Mouse (Mus musculus) thymus, adult 2 months (tissue): ENCODE results near the gene Bend7.

ENCODE experiments used
- CTCF ChIP-seq: fragments of 200-500 bp; IDR thresholded peaks from 2 replicates; pipeline ENCODE4 v1.5.1; 2012; ENCODE audit warnings: mild to moderate bottlenecking, control low read depth, low read length, moderate library complexity, borderline replicate concordance; ENCODE audit not compliant: control insufficient read depth, poor library complexity, insufficient read depth; ENCODE audit errors: extremely low read depth
- POLR2A ChIP-seq: fragments of 200-500 bp; IDR thresholded peaks from 2 replicates; pipeline ENCODE4 v1.6.1; 2012; ENCODE audit warnings: mild to moderate bottlenecking, low read length, control low read depth, moderate library complexity; ENCODE audit not compliant: control insufficient read depth, poor library complexity, insufficient read depth; ENCODE audit errors: extremely low read depth

DNA sequence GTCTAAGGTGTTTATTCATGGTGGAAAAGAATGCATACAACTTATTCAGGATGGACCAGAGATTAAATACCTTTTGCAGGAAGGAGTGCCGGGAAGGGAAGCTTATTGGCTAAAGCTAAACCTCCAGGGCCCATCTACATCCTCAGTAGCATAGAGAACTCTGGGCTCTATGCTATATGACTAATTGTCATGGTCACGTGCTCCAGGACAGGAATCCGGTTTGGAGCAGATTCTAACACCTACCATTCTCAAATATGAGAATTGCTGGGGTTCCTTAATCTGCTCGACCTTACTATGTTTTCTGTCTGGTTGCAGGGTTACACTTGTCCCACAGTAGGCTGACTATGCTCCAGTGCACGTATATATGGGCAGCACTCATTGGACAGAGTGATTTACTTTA is 110.4 kb downstream of the Bend7 start:
- TF ChIP-seq CTCF: no peak
- TF ChIP-seq POLR2A: no peak
